Mouse (Mus musculus) limb, embryonic 12.5 days (tissue): ENCODE results near the gene a. TPM values are rescaled to one million over a fixed set of nuclear protein-coding genes. Genes with fewer than 3 reads are reported as not detected.

ENCODE experiments used
- ATAC-seq: fragments of 200-750 bp; cut with Nextera tagmentation; 2 replicates; pipeline ENCODE4 v1.8.0; 2017; ENCODE audit warnings: low read depth, moderate TSS enrichment; ENCODE audit not compliant: insufficient number of reproducible peaks, insufficient read depth, low FRiP score, low TSS enrichment
- H3K27ac ChIP-seq: fragments of 300-500 bp; sonication (generic); 2 replicates; pipeline ENCODE4 v1.5.1; 2016; ENCODE audit warnings: mild to moderate bottlenecking, moderate library complexity
- H3K27me3 ChIP-seq: fragments of 300-500 bp; sonication (generic); 2 replicates; pipeline ENCODE4 v1.6.1; 2016; ENCODE audit warnings: mild to moderate bottlenecking, moderate library complexity
- H3K36me3 ChIP-seq: fragments of 300-500 bp; sonication (generic); 2 replicates; pipeline ENCODE4 v1.6.1; 2016; ENCODE audit warnings: mild to moderate bottlenecking, moderate library complexity
- H3K4me1 ChIP-seq: fragments of 300-500 bp; sonication (generic); replicated peaks from 2 replicates; pipeline ENCODE4 v1.6.1; 2016
- H3K4me2 ChIP-seq: fragments of 300-500 bp; sonication (generic); 2 replicates; pipeline ENCODE4 v1.6.1; 2016; ENCODE audit warnings: mild to moderate bottlenecking, moderate library complexity
- H3K4me3 ChIP-seq: fragments of 300-500 bp; sonication (generic); replicated peaks from 2 replicates; pipeline ENCODE4 v1.5.1; 2016; ENCODE audit warnings: mild to moderate bottlenecking
- H3K9ac ChIP-seq: fragments of 300-500 bp; sonication (generic); replicated peaks from 2 replicates; pipeline ENCODE4 v1.6.1; 2016; ENCODE audit warnings: mild to moderate bottlenecking, moderate library complexity
- H3K9me3 ChIP-seq: fragments of 300-500 bp; sonication (generic); 2 replicates; pipeline ENCODE4 v1.6.1; 2016; ENCODE audit warnings: mild to moderate bottlenecking, moderate library complexity
- WGBS: fragments of 180-500 bp; shearing (Covaris S2); methylation state at CpG from one replicate; pipeline ENCODE4 v1.1.7; 2016; 5-methylcytosine and 5-hydroxymethylcytosine counted together
- polyA plus RNA-seq: library from polyadenylated mRNA; unstranded; fragments of >200 nt; fragmentation: Nextera tagmentation; extraction: Ambion mirVana; gene quantifications from 2 replicates; pipeline ENCODE4 v1.2.1, GENCODE M21; 2016

The a gene
- polyA plus RNA-seq, 1 experiment from 2014 or later, result 10.9 TPM

GRCm38 (mm10) chr2:154813426-154813825 is 22.2 kb downstream of the a start:
- WGBS, result 99% methylated on average over 2 of the region's 2 CpGs
- H3K36me3 ChIP-seq, result no peaks in the 10 kb centered on the region
- H3K4me2 ChIP-seq, result no peak overlapping the region

GRCm38 (mm10) chr2:154817089-154817488 is 25.9 kb downstream of the a start:
- Histone ChIP-seq H3K4me3 (no peak overlapping the region), H3K9me3 (no peaks in the 10 kb centered on the region), H3K27me3 (no peaks in the 10 kb centered on the region), H3K4me1 (peaks cover 18% of the 10 kb centered on the region), H3K4me2 (no peak overlapping the region), H3K27ac (no peak overlapping the region), H3K9ac (no peak overlapping the region), H3K36me3 (0 out of 2 replicates have a peak, but pooled peaks cover 3% of the 10 kb centered on the region)
- WGBS, result 63% methylated on average over 3 of the region's 3 CpGs
- ATAC-seq, result no peak

More at GRCm38 (mm10) chr2:154813426-154813825, 22.2 kb downstream of the a start:
- no peak overlapping the region for H3K4me3 ChIP-seq
- H3K9ac ChIP-seq, result no peak overlapping the region
- no peaks in the 10 kb centered on the region for H3K9me3 ChIP-seq
- no peak for ATAC-seq
- H3K27ac ChIP-seq, result no peak overlapping the region
- H3K27me3 ChIP-seq, result no peaks in the 10 kb centered on the region
- H3K4me1 ChIP-seq, result peaks cover 30% of the 10 kb centered on the region

- 40% methylated on average over 1 of the region's 1 CpGs for WGBS
- Histone ChIP-seq H3K4me2 (no peak overlapping the region), H3K36me3 (0 out of 2 replicates have a peak, but pooled peaks cover 3% of the 10 kb centered on the region), H3K27ac (no peak overlapping the region), H3K4me1 (peaks cover 18% of the 10 kb centered on the region), H3K27me3 (no peaks in the 10 kb centered on the region), H3K9me3 (no peaks in the 10 kb centered on the region), H3K4me3 (no peak overlapping the region), H3K9ac (no peak overlapping the region)
- no peak for ATAC-seq
Observed at GRCm38 (mm10) chr2:154817788-154818187, 26.6 kb downstream of the a start.

- WGBS, result 71% methylated on average over 1 of the region's 1 CpGs
- Histone ChIP-seq H3K27me3 (no peaks in the 10 kb centered on the region), H3K4me2 (no peak overlapping the region), H3K4me3 (no peak overlapping the region), H3K4me1 (peaks cover 18% of the 10 kb centered on the region), H3K36me3 (0 out of 2 replicates have a peak, but pooled peaks cover 3% of the 10 kb centered on the region), H3K9ac (no peak overlapping the region), H3K27ac (no peak overlapping the region), H3K9me3 (no peaks in the 10 kb centered on the region)
- no peak for ATAC-seq
Observed at GRCm38 (mm10) chr2:154818599-154818998, 27.4 kb downstream of the a start.

- H3K36me3 ChIP-seq, result 0 out of 2 replicates have a peak, but pooled peaks cover 3% of the 10 kb centered on the region
- no peaks in the 10 kb centered on the region for H3K27me3 ChIP-seq
- no peak overlapping the region for H3K9ac ChIP-seq
- no peak overlapping the region for H3K4me2 ChIP-seq
- no peak overlapping the region for H3K27ac ChIP-seq
- no peak overlapping the region for H3K4me3 ChIP-seq
- no peaks in the 10 kb centered on the region for H3K9me3 ChIP-seq
- peaks cover 18% of the 10 kb centered on the region for H3K4me1 ChIP-seq
- 95% methylated on average over 1 of the region's 1 CpGs for WGBS
- ATAC-seq, result no peak
Observed at GRCm38 (mm10) chr2:154820346-154820745, 29.1 kb downstream of the a start.

GRCm38 (mm10) chr2:154826054-154826538 is 34.9 kb downstream of the a start:
- Histone ChIP-seq H3K4me1 (no peaks in the 10 kb centered on the region), H3K36me3 (peaks cover 9% of the 10 kb centered on the region; the same call in 1 of the 2 replicates), H3K9ac (no peak overlapping the region), H3K4me3 (no peak overlapping the region), H3K27ac (no peak overlapping the region), H3K9me3 (no peaks in the 10 kb centered on the region), H3K4me2 (no peak overlapping the region), H3K27me3 (no peaks in the 10 kb centered on the region)
- ATAC-seq, result no peak
- WGBS, result 88% methylated on average over 1 of the region's 1 CpGs

- Histone ChIP-seq H3K27ac (no peak overlapping the region), H3K27me3 (no peaks in the 10 kb centered on the region), H3K36me3 (peaks cover 6% of the 10 kb centered on the region; the same call in 1 of the 2 replicates), H3K4me3 (no peak overlapping the region), H3K4me1 (no peaks in the 10 kb centered on the region), H3K9ac (no peak overlapping the region), H3K4me2 (no peak overlapping the region), H3K9me3 (no peaks in the 10 kb centered on the region)
- 83% methylated on average over 4 of the region's 4 CpGs for WGBS
- no peak for ATAC-seq
Observed at GRCm38 (mm10) chr2:154827521-154827920, 36.3 kb downstream of the a start.

GRCm38 (mm10) chr2:154832471-154832870 is 41.3 kb downstream of the a start:
- Histone ChIP-seq H3K27me3 (no peaks in the 10 kb centered on the region), H3K9ac (no peak overlapping the region), H3K4me3 (no peak overlapping the region), H3K4me2 (no peak overlapping the region), H3K9me3 (0 out of 2 replicates have a peak, but pooled peaks cover 9% of the 10 kb centered on the region), H3K27ac (no peak overlapping the region), H3K4me1 (no peaks in the 10 kb centered on the region), H3K36me3 (peaks cover 11% of the 10 kb centered on the region; the same call in 1 of the 2 replicates)
- ATAC-seq, result no peak
- 83% methylated on average over 4 of the region's 4 CpGs for WGBS

GRCm38 (mm10) chr2:154834149-154834865 is 43.1 kb downstream of the a start:
- peaks cover 17% of the 10 kb centered on the region; the same call in 1 of the 2 replicates for H3K36me3 ChIP-seq
- H3K4me2 ChIP-seq, result no peak overlapping the region
- no peak for ATAC-seq
- H3K9ac ChIP-seq, result no peak overlapping the region
- peaks cover 16% of the 10 kb centered on the region; the same call in 1 of the 2 replicates for H3K9me3 ChIP-seq
- no peaks in the 10 kb centered on the region for H3K4me1 ChIP-seq
- H3K4me3 ChIP-seq, result no peak overlapping the region
- 94% methylated on average over 6 of the region's 6 CpGs for WGBS
- H3K27ac ChIP-seq, result no peak overlapping the region
- H3K27me3 ChIP-seq, result no peaks in the 10 kb centered on the region

GRCm38 (mm10) chr2:154836537-154836936 is 45.3 kb downstream of the a start:
- H3K27ac ChIP-seq, result no peak overlapping the region
- no peak for ATAC-seq
- H3K4me1 ChIP-seq, result no peaks in the 10 kb centered on the region
- H3K4me3 ChIP-seq, result no peak overlapping the region
- H3K9me3 ChIP-seq, result peaks cover 25% of the 10 kb centered on the region
- H3K27me3 ChIP-seq, result no peaks in the 10 kb centered on the region
- H3K36me3 ChIP-seq, result peaks cover 22% of the 10 kb centered on the region; the same call in 1 of the 2 replicates
- H3K9ac ChIP-seq, result no peak overlapping the region
- WGBS, result 94% methylated on average over 2 of the region's 2 CpGs
- no peak overlapping the region for H3K4me2 ChIP-seq

GRCm38 (mm10) chr2:154848086-154848485 is 56.9 kb downstream of the a start:
- peaks cover 37% of the 10 kb centered on the region; the same call in 1 of the 2 replicates for H3K36me3 ChIP-seq
- no peaks in the 10 kb centered on the region for H3K27me3 ChIP-seq
- H3K27ac ChIP-seq, result no peak overlapping the region
- no peak for ATAC-seq
- no peak overlapping the region for H3K4me2 ChIP-seq
- no peak overlapping the region for H3K9ac ChIP-seq
- H3K4me3 ChIP-seq, result no peak overlapping the region
- no peaks in the 10 kb centered on the region for H3K4me1 ChIP-seq
- H3K9me3 ChIP-seq, result no peaks in the 10 kb centered on the region
